ENCODE assay signal across 25 mouse cellular contexts in the genomic region with DNA sequence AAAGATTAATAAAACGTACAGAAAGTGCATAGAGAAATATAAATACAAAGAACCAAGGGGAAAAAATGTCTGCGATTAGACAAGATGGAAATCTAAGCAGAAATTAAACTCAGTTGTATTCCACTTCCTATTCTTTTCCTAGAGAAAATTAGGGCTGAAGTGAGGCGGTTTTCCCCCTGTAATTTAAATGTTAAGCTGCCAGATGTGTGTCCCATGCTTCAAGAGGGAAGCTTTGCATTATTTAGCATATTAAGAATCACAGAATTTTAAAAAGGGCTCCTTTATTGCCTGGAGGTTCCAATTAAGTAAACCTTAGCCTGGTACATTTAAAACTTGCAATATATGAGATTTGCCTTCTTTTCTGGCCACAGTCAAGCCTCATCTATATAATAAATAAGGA.
"Had no signal": no experiment of that assay in that cellular context is flagged by ENCODE, and none has a peak within 500 bp of the region (broad histone marks: within the 10 kb centered on the region; RNA-seq: fewer than 3 reads in every experiment).

No protein-coding gene starts in this region.

- H3K4me2 ChIP-seq: embryonic facial prominence, embryonic 12.5 days; embryonic facial prominence, embryonic 13.5 days; embryonic facial prominence, embryonic 15.5 days; forebrain, embryonic 12.5 days; forebrain, embryonic 13.5 days; forebrain, embryonic 15.5 days had no signal

- ATAC-seq: forebrain, embryonic 13.5 days; forebrain, embryonic 15.5 days; forebrain, embryonic 16.5 days had no signal

- H3K27me3 ChIP-seq: embryonic facial prominence, embryonic 12.5 days; embryonic facial prominence, embryonic 13.5 days; embryonic facial prominence, embryonic 15.5 days; forebrain, embryonic 12.5 days; forebrain, embryonic 13.5 days; forebrain, embryonic 15.5 days had no signal

- H3K9ac ChIP-seq: embryonic facial prominence, embryonic 12.5 days; embryonic facial prominence, embryonic 13.5 days; embryonic facial prominence, embryonic 15.5 days; forebrain, embryonic 12.5 days; forebrain, embryonic 13.5 days; forebrain, embryonic 15.5 days had no signal

- H3K9me3 ChIP-seq: embryonic facial prominence, embryonic 10.5 days; embryonic facial prominence, embryonic 12.5 days; embryonic facial prominence, embryonic 13.5 days; embryonic facial prominence, embryonic 15.5 days; forebrain, embryonic 10.5 days; forebrain, embryonic 12.5 days; forebrain, embryonic 13.5 days; forebrain, embryonic 15.5 days had no signal

- H3K36me3 ChIP-seq: embryonic facial prominence, embryonic 10.5 days; embryonic facial prominence, embryonic 12.5 days; embryonic facial prominence, embryonic 13.5 days; embryonic facial prominence, embryonic 15.5 days; forebrain, embryonic 10.5 days; forebrain, embryonic 12.5 days; forebrain, embryonic 15.5 days had no signal

- H3K27ac ChIP-seq: embryonic facial prominence, embryonic 10.5 days; embryonic facial prominence, embryonic 12.5 days; embryonic facial prominence, embryonic 13.5 days; embryonic facial prominence, embryonic 15.5 days; forebrain, embryonic 10.5 days; forebrain, embryonic 12.5 days; forebrain, embryonic 13.5 days; forebrain, embryonic 15.5 days; gastrocnemius, adult 2 months; heart, adult 2 months had no signal

- H3K4me3 ChIP-seq: embryonic facial prominence, embryonic 10.5 days; embryonic facial prominence, embryonic 12.5 days; embryonic facial prominence, embryonic 13.5 days; embryonic facial prominence, embryonic 15.5 days; erythroblast, embryonic 14.5 days; forebrain, embryonic 10.5 days; forebrain, embryonic 12.5 days; forebrain, embryonic 13.5 days; forebrain, embryonic 15.5 days; gastrocnemius, adult 2 months; heart, adult 2 months had no signal

- H3K4me1 ChIP-seq: embryonic facial prominence, embryonic 12.5 days; embryonic facial prominence, embryonic 13.5 days; embryonic facial prominence, embryonic 15.5 days had no signal

- DNase-seq: cerebellum, adult 8-10 months; cerebellum, adult 9-10 months; cerebellum, adult 9-11 months; cerebellum, postnatal 10 days; cerebellum, postnatal 14 days; cerebellum, postnatal 25 days; cerebellum, postnatal 36 days; embryo, embryonic 11 days; gastrocnemius, adult 2 months; gastrocnemius, postnatal 10 days; gastrocnemius, postnatal 14 days; gastrocnemius, postnatal 25 days; gastrocnemius, postnatal 36 days; heart, adult 18-20 months; heart, adult 2 months had no signal
